ENCODE assay signal across 16 mouse cellular contexts in genomic region chr16:43328221-43328620, GRCm38 (mm10).
"Had no signal": no experiment of that assay in that cellular context is flagged by ENCODE, and none has a peak within 500 bp of the region (broad histone marks: within the 10 kb centered on the region; RNA-seq: fewer than 3 reads in every experiment).

No protein-coding gene starts in this region.

- H3K27ac ChIP-seq: neural tube, embryonic 13.5 days; neural tube, embryonic 15.5 days; stomach, embryonic 15.5 days; stomach, postnatal 0 days had no signal

- H3K9me3 ChIP-seq: neural tube, embryonic 13.5 days; neural tube, embryonic 15.5 days; stomach, embryonic 15.5 days had no signal

- H3K4me1 ChIP-seq: neural tube, embryonic 13.5 days; neural tube, embryonic 15.5 days; stomach, embryonic 15.5 days had no signal

- H3K4me2 ChIP-seq: neural tube, embryonic 13.5 days; neural tube, embryonic 15.5 days; stomach, embryonic 15.5 days had no signal

- H3K9ac ChIP-seq: neural tube, embryonic 13.5 days; neural tube, embryonic 15.5 days; stomach, embryonic 15.5 days had no signal

- DNase-seq: retina, postnatal 1 day; right cerebral cortex, adult 18-20 months; right cerebral cortex, postnatal 14 days; right cerebral cortex, postnatal 25 days; right cerebral cortex, postnatal 4 days; spleen, adult 18-20 months; thymus, adult 18-20 months; thymus, adult 2 months; thymus, postnatal 14 days; thymus, postnatal 25 days; thymus, postnatal 36 days; thymus, postnatal 4 days had no signal

- H3K27me3 ChIP-seq: neural tube, embryonic 13.5 days; neural tube, embryonic 15.5 days; stomach, embryonic 15.5 days had no signal

- H3K36me3 ChIP-seq: neural tube, embryonic 13.5 days; neural tube, embryonic 15.5 days; stomach, embryonic 15.5 days had no signal

- H3K4me3 ChIP-seq: neural tube, embryonic 13.5 days; neural tube, embryonic 15.5 days; stomach, embryonic 15.5 days had no signal
